Mouse (Mus musculus) bone marrow, adult 2 months (tissue): ENCODE data around the gene Scgb2b15. TPM values are rescaled to one million over a fixed set of nuclear protein-coding genes. Genes with fewer than 3 reads are reported as not detected.
"Not testable (repeated sequence)": the region's sequence is repeated elsewhere in the genome, so short reads cannot be mapped to it uniquely, and the experiment has no call there.

Experiments used
- H3K27ac ChIP-seq: fragments of 200-500 bp; 2 replicates; pipeline ENCODE4 v1.5.1; 2012; ENCODE audit warnings: low read depth, mild to moderate bottlenecking, control low read depth, inconsistent platforms, low read length; ENCODE audit not compliant: control insufficient read depth, poor library complexity, insufficient read depth
- H3K4me1 ChIP-seq: fragments of 200-500 bp; 2 replicates; pipeline ENCODE4 v1.6.1; 2011; ENCODE audit warnings: low read length; ENCODE audit not compliant: control insufficient read depth, insufficient read depth
- H3K4me3 ChIP-seq: fragments of 200-500 bp; replicated peaks from 2 replicates; pipeline ENCODE3; 2011; ENCODE audit warnings: mild to moderate bottlenecking, low read depth, low read length, control low read depth; ENCODE audit not compliant: control insufficient read depth
- polyA plus RNA-seq: library from polyadenylated mRNA; stranded (reverse); fragments of >200 nt; gene quantifications from 2 replicates; pipeline ENCODE4 v1.2.4, GENCODE M21; 2011; ENCODE audit warnings: low replicate concordance; ENCODE audit not compliant: missing spikeins, insufficient read depth, insufficient read length

Gene Scgb2b15
- polyA plus RNA-seq = not detected in 2 replicates

GRCm38 (mm10) chr7:32829562-32829961 lies at the start of gene Scgb2b15:
Gene Scgb2b15 (minus strand): TSS chr7:32829662.
- not testable (repeated sequence) for H3K27ac ChIP-seq, H3K4me1 ChIP-seq, H3K4me3 ChIP-seq

- not testable (repeated sequence) for H3K4me1 ChIP-seq, H3K4me3 ChIP-seq, H3K27ac ChIP-seq
Observed at GRCm38 (mm10) chr7:32836254-32836653, 6.8 kb upstream of the Scgb2b15 start, which contains the start of gene Scgb1b15. Gene Scgb1b15 (plus strand): TSS chr7:32836554.

Other genes with a start within 250 kb of the Scgb2b15 start
- not detected in 2 replicates for gene Scgb1b15, start 6.9 kb upstream of the Scgb2b15 start, polyA plus RNA-seq
- not detected in 2 replicates for gene Scgb2b17, start 226.9 kb upstream of the Scgb2b15 start, polyA plus RNA-seq
- not detected in 2 replicates for gene Scgb1b17, start 233.8 kb upstream of the Scgb2b15 start, polyA plus RNA-seq